Mouse (Mus musculus): Measurements from ENCODE around the gene Srxn1. TPM values are rescaled to one million over a fixed set of nuclear protein-coding genes. Genes with fewer than 3 reads are reported as not detected.
A peak's percentile ranks its signal among the peaks of the same experiment; 100 is the strongest.

The Srxn1 gene
- polyA plus RNA-seq, 1 experiment from 2014 or later: 13.4 TPM

DNA sequence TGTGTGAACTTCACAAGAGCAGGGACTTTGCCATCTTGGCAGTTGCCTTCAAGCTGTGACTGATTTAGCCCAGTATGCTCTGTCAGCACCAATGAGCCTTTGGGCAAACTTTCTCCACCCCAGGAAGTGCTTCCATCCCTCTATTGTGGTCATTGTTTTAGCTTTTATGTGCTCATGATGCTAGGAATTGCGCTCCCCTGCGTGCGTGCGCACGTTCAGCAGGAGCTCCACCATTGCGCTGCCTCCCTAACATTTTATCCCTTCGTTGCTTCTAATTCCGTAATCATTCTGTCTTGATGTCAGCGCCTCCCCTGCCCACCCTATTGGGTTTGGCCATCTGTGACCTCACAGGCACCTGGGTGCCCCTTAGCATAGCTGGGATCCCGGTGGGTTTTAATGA, 1.3 kb downstream of the Srxn1 start:
- H3K27me3 ChIP-seq: peaks cover 7% of the 10 kb centered on the region; the same call in 1 of the 2 replicates

DNA sequence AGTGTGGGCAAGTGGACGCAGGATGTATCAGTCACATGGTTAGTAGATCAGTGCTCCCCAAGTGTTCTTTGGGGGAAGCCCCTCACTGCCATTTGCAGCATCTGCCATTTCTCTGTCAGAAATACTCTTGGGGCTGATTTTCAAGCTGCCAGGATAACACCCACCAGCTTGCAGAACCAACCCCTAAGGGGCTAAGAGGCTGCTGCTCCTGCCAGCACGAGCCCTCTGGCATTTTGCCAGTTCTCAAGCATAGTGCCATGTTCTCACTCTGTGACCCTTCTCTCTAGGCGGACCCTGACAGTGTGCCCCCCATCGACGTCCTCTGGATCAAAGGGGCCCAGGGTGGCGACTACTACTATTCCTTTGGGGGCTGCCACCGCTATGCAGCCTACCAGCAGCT, 3.4 kb downstream of the Srxn1 start:
- H3K36me3 ChIP-seq: no peaks in the 10 kb centered on the region
- no peak overlapping the region for H3K4me2 ChIP-seq (replicated peaks)
- H3K4me1 ChIP-seq (replicated peaks): peaks cover 26% of the 10 kb centered on the region
- 68% methylated on average over 7 of the region's 7 CpGs for WGBS
- H3K27me3 ChIP-seq: peaks cover 2% of the 10 kb centered on the region; the same call in 1 of the 2 replicates
- no peak overlapping the region for H3K9ac ChIP-seq (replicated peaks)
- no peak overlapping the region for H3K4me3 ChIP-seq (replicated peaks)
- H3K27ac ChIP-seq: no peak overlapping the region
- no peaks in the 10 kb centered on the region for H3K9me3 ChIP-seq
- ATAC-seq: no peak

More for the DNA sequence above, 1.3 kb downstream of the Srxn1 start:
- Histone ChIP-seq H3K4me2 (replicated peaks) (peak overlapping the region; percentile 70; the same call in 1 of the 2 replicates), H3K36me3 (no peaks in the 10 kb centered on the region), H3K27ac (no peak overlapping the region), H3K9me3 (no peaks in the 10 kb centered on the region), H3K4me3 (replicated peaks) (peak overlapping the region; percentile 57; the same call in 1 of the 2 replicates), H3K4me1 (replicated peaks) (peaks cover 27% of the 10 kb centered on the region), H3K9ac (replicated peaks) (no peak overlapping the region)
- 92% methylated on average over 10 of the region's 10 CpGs for WGBS
- ATAC-seq: no peak

DNA sequence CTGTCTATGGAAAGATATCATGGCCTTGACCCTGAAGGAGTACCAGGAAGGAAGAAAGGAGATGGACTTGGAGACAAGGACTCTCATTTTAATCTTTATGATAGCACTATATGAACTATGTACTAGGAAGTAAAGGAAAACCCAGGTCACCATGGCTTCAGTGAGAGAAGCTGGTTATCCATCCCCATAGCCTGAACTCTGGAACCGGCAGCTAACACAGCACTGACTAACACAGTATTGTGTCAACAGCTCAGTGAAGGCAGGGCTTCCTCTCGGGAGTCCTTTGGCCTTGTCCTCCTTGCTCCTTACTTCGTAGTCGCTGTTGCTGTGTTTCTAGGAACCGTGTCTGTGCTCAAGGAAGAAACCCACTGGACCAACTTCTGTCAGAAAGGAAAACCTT, 4.1 kb downstream of the Srxn1 start:
- Histone ChIP-seq H3K9me3 (no peaks in the 10 kb centered on the region), H3K4me2 (replicated peaks) (no peak overlapping the region), H3K4me3 (replicated peaks) (no peak overlapping the region), H3K9ac (replicated peaks) (no peak overlapping the region), H3K27ac (no peak overlapping the region), H3K27me3 (no peaks in the 10 kb centered on the region), H3K36me3 (no peaks in the 10 kb centered on the region), H3K4me1 (replicated peaks) (peaks cover 30% of the 10 kb centered on the region)
- WGBS: 89% methylated on average over 5 of the region's 5 CpGs
- no peak for ATAC-seq

DNA sequence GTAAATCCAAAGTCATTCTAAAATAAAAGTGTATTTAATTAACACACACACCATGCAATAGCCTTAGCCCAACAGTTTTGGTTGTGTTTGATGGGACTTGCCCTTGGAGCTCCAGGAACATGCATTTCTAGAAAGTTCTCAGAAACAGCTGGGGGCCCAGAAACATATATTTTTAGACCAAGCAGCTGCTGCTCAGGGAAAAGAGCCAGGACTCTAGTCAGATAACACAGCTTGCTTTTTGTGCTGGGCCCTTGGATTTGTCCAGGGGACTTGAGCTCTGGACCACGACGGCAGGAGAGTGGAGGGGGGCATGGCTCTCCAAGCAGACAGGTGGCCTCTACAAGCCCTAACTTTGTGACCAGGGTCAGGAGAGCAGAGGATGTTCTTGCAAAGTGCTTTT, 6.0 kb downstream of the Srxn1 start:
- Histone ChIP-seq H3K9me3 (no peaks in the 10 kb centered on the region), H3K4me1 (replicated peaks) (peaks cover 30% of the 10 kb centered on the region), H3K27ac (no peak overlapping the region), H3K36me3 (no peaks in the 10 kb centered on the region), H3K27me3 (no peaks in the 10 kb centered on the region), H3K4me3 (replicated peaks) (no peak overlapping the region), H3K4me2 (replicated peaks) (no peak overlapping the region), H3K9ac (replicated peaks) (no peak overlapping the region)
- ATAC-seq: peak; percentile 1; the same call in 1 of the 2 replicates
- WGBS: 75% methylated on average over 2 of the region's 2 CpGs

DNA sequence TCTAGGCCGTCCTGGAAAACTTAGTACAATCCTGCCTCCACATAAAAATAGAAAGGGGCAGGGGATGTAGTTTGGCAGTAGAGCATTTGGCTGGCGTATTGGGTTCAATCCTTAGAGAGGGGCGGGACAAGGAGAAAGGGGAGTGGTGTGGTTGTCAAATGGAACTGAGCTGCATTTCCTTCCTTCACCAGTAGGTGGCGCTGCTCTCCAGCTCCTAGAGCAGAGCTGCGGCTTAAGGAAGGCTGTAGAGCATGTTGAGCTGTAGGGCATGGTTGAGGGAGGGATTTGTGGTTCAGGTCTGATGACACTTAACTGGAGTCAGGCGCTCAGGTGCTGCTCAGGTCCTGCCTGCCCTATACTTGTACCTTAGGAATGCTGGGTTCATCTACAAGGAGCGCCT, 6.6 kb downstream of the Srxn1 start:
- Histone ChIP-seq H3K9me3 (no peaks in the 10 kb centered on the region), H3K9ac (replicated peaks) (no peak overlapping the region), H3K4me1 (replicated peaks) (peaks cover 26% of the 10 kb centered on the region), H3K4me2 (replicated peaks) (no peak overlapping the region), H3K27me3 (0 out of 2 replicates have a peak, but pooled peaks cover under 1% of the 10 kb centered on the region), H3K27ac (no peak overlapping the region), H3K4me3 (replicated peaks) (no peak overlapping the region), H3K36me3 (no peaks in the 10 kb centered on the region)
- ATAC-seq: peak; percentile 77
- WGBS: 7% methylated on average over 7 of the region's 7 CpGs

DNA sequence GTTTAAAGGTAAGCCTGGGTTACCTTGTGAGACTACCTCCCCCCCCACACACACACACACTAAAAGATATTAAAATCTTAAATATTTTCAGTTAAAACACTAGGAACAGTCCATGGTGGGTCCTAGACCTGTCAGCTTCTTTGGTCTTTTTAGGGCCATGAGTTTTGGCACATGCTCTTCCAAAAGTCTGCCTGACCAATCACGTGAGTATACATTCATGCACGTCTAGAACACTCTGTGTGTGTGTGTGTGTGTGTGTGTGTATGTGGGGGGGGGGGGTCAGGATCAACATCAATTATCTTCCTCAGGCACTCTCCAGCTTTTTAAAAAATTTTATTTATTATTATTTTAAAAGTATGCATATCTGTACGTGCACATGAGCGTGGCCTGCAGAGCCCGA, 7.2 kb downstream of the Srxn1 start:
- H3K27ac ChIP-seq: no peak overlapping the region
- H3K36me3 ChIP-seq: no peaks in the 10 kb centered on the region
- no peak overlapping the region for H3K4me3 ChIP-seq (replicated peaks)
- H3K27me3 ChIP-seq: 0 out of 2 replicates have a peak, but pooled peaks cover 3% of the 10 kb centered on the region
- WGBS: 77% methylated on average over 5 of the region's 5 CpGs
- H3K4me1 ChIP-seq (replicated peaks): peaks cover 26% of the 10 kb centered on the region
- no peak; the same call in 1 of the 2 replicates for ATAC-seq
- H3K4me2 ChIP-seq (replicated peaks): no peak overlapping the region
- no peak overlapping the region for H3K9ac ChIP-seq (replicated peaks)
- H3K9me3 ChIP-seq: no peaks in the 10 kb centered on the region

DNA sequence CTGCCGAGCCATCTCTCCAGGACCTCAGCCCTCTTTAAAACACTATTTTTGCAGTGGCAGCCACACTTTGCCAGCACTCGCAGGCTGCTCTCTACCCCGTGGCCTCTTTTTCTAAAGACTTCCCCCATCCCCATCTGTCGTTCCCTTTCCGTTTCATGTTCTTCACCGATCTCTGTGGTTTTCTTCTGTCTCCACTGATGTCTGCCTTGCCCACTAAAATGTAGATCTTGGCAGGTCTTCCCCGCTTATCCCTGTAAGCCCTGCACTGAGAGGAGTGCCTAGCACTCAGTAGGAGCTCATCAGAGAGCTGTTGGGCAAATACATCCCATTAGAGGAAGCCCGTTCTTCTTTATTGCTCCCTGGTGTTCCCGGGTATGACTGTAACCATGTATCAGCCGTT, 7.7 kb downstream of the Srxn1 start:
- Histone ChIP-seq H3K27ac (no peak overlapping the region), H3K36me3 (no peaks in the 10 kb centered on the region), H3K27me3 (0 out of 2 replicates have a peak, but pooled peaks cover 3% of the 10 kb centered on the region), H3K4me1 (replicated peaks) (peaks cover 26% of the 10 kb centered on the region), H3K9me3 (no peaks in the 10 kb centered on the region), H3K4me3 (replicated peaks) (no peak overlapping the region), H3K4me2 (replicated peaks) (no peak overlapping the region), H3K9ac (replicated peaks) (no peak overlapping the region)
- no peak for ATAC-seq
- WGBS: 69% methylated on average over 10 of the region's 10 CpGs

DNA sequence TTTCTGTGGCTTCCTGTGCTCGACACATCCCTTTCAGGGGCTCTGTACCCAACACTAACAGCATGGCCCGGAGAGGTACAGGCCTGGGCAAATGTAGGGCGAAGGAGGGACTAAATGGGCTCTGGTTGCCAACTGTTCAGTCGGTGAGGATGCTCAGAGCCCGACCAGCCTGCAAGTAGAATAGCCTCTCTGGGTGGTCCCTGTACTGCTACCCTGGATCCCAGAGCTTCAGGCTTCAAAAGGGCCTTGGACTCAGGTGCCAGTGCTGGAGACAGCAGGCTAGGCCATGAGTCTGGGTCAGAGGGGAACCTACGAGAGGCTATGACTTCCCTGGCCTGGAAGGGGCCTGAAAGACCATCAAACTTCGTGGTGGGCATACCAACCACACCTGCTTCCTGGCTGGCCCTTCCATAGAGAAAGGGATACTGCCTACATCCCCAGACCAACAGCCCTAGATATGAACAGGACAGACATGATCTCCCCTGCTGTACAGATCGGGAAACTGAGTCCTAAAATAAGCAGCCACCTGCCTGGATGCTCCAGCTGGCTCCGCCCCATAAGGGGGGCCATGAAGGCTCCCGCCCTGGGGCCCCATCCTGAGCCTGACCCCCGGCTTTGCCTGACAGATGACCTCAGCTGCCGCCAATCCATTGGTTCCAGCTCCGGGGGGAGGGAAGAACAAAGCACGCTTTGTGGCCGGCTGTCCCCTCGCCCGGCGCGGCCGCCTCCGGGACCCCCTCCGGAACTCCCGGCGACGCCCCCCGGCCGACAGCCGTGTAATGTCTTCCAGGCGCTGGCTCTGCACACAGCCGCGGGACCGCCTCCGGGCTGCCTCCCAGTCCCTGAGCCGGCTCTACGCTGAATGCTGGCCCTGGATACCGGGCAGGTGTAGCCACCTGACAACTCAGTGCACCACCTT, 9.0 kb downstream of the Srxn1 start:
- peak overlapping the region; percentile 46 for H3K9ac ChIP-seq (replicated peaks)
- peaks cover 23% of the 10 kb centered on the region for H3K4me1 ChIP-seq (replicated peaks)
- H3K27me3 ChIP-seq: 0 out of 2 replicates have a peak, but pooled peaks cover 3% of the 10 kb centered on the region
- WGBS: 10% methylated on average over 36 of the region's 36 CpGs
- H3K4me3 ChIP-seq (replicated peaks): peak overlapping the region; percentile 25
- H3K9me3 ChIP-seq: no peaks in the 10 kb centered on the region
- peak overlapping the region; percentile 54 for H3K4me2 ChIP-seq (replicated peaks)
- no peak overlapping the region for H3K27ac ChIP-seq
- ATAC-seq: peak; percentile 79
- no peaks in the 10 kb centered on the region for H3K36me3 ChIP-seq

DNA sequence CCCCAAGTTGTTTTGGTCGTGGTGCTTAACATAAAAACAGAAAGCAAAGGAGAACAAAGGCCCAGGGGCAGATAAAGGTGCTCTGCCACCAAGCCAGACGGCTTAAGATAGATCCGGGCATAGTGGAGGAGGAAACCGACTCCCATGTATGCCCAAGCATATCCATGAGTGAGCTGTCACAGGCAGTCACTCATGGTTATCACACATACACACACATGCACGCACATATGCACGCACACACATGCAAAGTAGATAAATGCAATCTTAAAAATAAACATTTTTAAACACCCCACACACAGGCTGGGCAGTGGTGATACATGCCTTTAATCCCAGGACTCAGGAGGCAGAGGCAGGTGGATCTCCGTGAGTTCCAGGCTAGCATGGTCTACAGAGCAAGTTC, 12.4 kb downstream of the Srxn1 start:
- Histone ChIP-seq H3K4me2 (replicated peaks) (no peak overlapping the region), H3K27me3 (0 out of 2 replicates have a peak, but pooled peaks cover 3% of the 10 kb centered on the region), H3K9me3 (no peaks in the 10 kb centered on the region), H3K4me1 (replicated peaks) (peaks cover 28% of the 10 kb centered on the region), H3K36me3 (no peaks in the 10 kb centered on the region), H3K27ac (no peak overlapping the region), H3K9ac (replicated peaks) (no peak overlapping the region), H3K4me3 (replicated peaks) (no peak overlapping the region)
- WGBS: 82% methylated on average over 7 of the region's 7 CpGs
- no peak for ATAC-seq

DNA sequence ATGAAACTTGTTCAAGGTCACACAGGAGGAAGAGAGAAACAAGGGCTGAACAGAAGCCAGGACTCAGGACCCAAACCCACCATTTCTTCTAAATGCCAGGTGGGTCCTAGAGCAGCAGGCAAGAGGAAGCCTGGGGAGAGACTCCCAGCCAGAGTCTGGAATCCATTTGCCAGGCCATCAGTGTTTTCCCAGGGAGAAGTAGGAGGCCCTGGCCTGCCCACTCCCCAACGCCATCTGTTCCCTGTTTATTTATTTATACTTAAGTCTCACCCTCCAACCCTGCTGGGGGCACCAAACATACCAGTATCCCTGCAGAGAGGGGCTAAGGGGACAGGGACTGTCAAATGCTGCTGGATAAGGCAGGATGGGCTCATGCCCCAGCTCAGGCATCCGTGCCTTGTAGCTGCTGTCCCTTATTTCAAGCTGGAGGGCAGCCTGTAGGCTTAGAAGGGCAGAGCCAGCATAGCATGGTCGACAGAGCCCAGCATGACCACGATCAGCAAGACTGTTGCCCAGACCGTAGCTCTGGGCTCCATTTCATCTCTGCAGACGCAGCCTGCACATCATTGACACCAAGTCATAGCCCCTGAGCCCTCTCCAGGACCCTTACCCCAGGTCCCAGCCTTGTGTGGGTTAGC, 14.0 kb downstream of the Srxn1 start:
- Histone ChIP-seq H3K9me3 (no peaks in the 10 kb centered on the region), H3K4me2 (replicated peaks) (no peak overlapping the region), H3K36me3 (no peaks in the 10 kb centered on the region), H3K27me3 (0 out of 2 replicates have a peak, but pooled peaks cover 3% of the 10 kb centered on the region), H3K4me3 (replicated peaks) (no peak overlapping the region), H3K9ac (replicated peaks) (no peak overlapping the region), H3K4me1 (replicated peaks) (peaks cover 21% of the 10 kb centered on the region), H3K27ac (no peak overlapping the region)
- WGBS: 49% methylated on average over 6 of the region's 6 CpGs
- ATAC-seq: no peak

DNA sequence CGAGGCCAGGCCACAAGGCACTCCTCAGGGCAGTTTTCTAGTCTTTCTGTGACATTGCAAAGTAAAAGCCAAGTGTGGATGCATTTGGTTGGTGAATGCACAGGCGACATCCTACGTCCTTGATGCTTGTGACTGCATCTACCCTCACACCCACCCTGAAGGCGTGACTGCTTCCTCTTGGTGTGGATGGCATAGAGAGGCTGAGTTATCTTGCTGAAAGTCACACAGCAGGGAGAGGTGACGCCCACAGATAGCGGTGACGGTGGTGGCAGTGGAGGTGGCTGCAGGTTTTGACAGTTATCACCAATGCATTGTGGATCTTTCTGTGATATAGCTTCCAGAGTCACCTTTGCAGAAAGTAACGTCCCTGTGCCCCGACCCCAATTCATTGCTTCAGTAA, 17.6 kb downstream of the Srxn1 start:
- no peak for ATAC-seq
- WGBS: 80% methylated on average over 9 of the region's 9 CpGs

DNA sequence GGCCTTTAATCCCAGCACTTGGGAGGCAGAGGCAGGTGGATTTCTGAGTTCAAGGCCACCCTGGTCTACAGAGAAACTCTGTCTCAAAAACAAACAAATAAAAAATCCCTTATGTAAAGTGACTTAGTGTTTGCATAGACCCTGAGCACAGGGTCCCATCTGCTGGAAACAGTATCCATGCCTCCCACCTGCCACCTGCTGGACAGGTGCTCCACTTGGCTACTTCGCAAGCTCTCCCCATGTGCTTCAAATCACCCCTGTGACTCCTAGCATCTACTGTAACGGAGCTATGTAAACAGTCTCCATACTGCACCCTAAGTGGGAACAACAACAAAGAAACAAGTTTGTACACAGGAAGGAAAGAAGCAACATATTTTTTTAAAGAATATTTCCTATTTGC, 23.3 kb downstream of the Srxn1 start:
- WGBS: 77% methylated on average over 2 of the region's 2 CpGs
- H3K27me3 ChIP-seq: no peaks in the 10 kb centered on the region

More for the DNA sequence above, 17.6 kb downstream of the Srxn1 start:
- H3K27ac ChIP-seq: no peak overlapping the region
- H3K4me3 ChIP-seq (replicated peaks): no peak overlapping the region
- H3K9ac ChIP-seq (replicated peaks): no peak overlapping the region
- 0 out of 2 replicates have a peak, but pooled peaks cover 7% of the 10 kb centered on the region for H3K4me1 ChIP-seq (replicated peaks)
- no peaks in the 10 kb centered on the region for H3K9me3 ChIP-seq
- no peaks in the 10 kb centered on the region for H3K36me3 ChIP-seq
- H3K4me2 ChIP-seq (replicated peaks): no peak overlapping the region
- H3K27me3 ChIP-seq: no peaks in the 10 kb centered on the region

More for the DNA sequence above, 23.3 kb downstream of the Srxn1 start:
- Histone ChIP-seq H3K4me2 (replicated peaks) (no peak overlapping the region), H3K4me1 (replicated peaks) (no peaks in the 10 kb centered on the region), H3K9ac (replicated peaks) (no peak overlapping the region), H3K9me3 (no peaks in the 10 kb centered on the region), H3K27ac (no peak overlapping the region), H3K36me3 (no peaks in the 10 kb centered on the region), H3K4me3 (replicated peaks) (no peak overlapping the region)
- no peak for ATAC-seq

All from midbrain, embryonic 13.5 days (tissue).